Mouse (Mus musculus): ENCODE data around the gene Urad. TPM values are rescaled to one million over a fixed set of nuclear protein-coding genes. Genes with fewer than 3 reads are reported as not detected.

Gene Urad
- polyA plus RNA-seq, 1 experiment from 2014 or later, result not detected

DNA sequence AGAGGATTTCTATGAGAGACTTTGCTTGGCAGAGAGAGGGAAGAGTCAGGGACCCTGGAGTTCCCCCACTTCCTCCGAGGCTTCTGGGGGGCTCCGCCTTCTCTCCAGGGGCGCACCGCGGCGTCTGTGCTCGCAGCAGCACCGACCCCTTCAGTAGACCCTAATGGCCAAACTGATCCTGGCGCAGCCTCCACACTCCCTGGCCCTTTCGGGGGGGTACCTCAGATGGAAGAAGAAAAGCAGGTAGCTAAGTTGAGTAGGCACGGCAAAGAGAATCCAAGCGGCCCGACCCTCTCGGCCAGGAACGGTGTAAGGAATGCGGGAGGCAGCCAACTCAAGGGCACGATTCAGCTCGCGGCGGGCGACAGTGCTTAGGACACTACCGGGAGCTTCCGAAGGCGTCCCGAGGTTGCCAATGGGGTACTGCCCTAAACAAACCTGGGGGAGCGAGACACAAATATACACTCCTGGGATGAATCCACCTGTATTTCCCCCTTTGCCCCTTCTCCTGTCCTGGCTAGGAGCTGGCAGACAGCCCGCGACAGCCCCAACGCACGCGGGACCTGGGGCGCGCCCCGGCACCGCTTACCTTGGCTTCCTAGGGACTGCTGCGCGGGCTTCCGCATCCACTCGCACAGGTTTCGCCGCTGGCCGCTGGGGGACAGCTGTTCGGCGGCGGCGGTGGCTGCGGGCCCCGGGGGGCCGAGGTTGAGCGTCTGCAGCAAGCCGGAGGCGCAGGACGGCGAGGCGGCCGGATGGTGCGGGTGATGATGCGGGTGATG, 16.2 kb downstream of the Urad start:
- WGBS, result under 1% methylated on average over 58 of the region's 58 CpGs
- H3K27ac ChIP-seq (replicated peaks; ENCODE audit: low read depth, low read length), result no peak overlapping the region
- no peak for ATAC-seq (ENCODE audit: low FRiP score, low TSS enrichment)
- H3K9ac ChIP-seq (replicated peaks; ENCODE audit: low read length), result no peak overlapping the region
- no peak for DNase-seq
- H3K27me3 ChIP-seq (ENCODE audit: control insufficient read depth, insufficient read depth, low read length), result peaks cover 99% of the 10 kb centered on the region
- no peaks in the 10 kb centered on the region for H3K9me3 ChIP-seq (ENCODE audit: control insufficient read depth, low read length)
- no peak overlapping the region for H3K4me3 ChIP-seq (replicated peaks; ENCODE audit: low read depth, low read length)
- no peaks in the 10 kb centered on the region for H3K36me3 ChIP-seq (ENCODE audit: control insufficient read depth, insufficient read depth, low read length)
- no peak overlapping the region for H3K4me2 ChIP-seq (ENCODE audit: low read length)
- 0 out of 2 replicates have a peak, but pooled peaks cover 2% of the 10 kb centered on the region for H3K4me1 ChIP-seq (ENCODE audit: control insufficient read depth, insufficient read depth, low read length)

GRCm38 (mm10) chr5:147305166-147305565, 17.1 kb downstream of the Urad start:
- no peaks in the 10 kb centered on the region for H3K36me3 ChIP-seq (ENCODE audit: control insufficient read depth, insufficient read depth, low read length)

DNA sequence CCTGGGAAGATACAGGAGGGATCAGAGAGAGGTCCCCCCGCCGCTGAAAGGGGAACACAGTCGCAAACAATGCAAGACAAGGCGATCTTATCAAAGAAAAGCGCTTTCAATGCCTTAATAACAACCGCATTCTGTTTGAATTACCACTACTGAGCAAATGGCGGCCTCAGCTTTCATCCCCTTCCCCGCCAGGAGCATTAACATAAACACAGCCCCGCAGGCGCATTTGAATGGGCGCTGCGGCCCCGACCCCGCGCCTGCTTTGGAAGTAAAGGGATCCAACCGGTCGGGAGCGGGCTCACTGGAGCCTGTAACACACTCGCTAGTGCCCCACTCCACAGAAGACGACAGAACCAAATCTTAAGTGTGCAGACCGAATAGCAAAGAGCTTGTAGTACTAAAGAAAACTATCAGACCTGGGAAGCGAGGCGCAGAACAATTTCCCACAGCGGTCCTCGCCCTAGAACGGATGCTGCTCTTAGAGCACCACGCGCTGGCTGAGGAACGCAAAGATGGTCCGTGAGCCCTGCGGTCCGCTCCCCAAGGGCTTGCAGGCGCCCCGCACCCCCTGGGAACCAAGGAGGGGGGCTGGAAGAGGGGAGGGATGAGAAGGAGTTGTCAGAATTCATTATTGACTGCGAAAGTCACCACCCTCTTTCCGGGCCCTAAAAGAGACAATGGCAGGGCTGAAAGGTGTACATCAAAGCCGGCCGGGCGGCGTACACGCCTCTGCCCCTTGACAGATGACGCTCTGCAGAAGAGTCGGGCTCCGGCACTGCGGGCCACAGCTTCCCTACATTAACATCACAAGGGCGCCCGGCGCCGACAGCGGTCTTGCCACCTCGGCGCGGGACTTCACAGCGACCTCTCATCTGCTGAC, 17.7 kb downstream of the Urad start:
- DNase-seq (no peak), ATAC-seq (ENCODE audit: low FRiP score, low TSS enrichment) (no peak)
- no peak overlapping the region for H3K4me3 ChIP-seq (replicated peaks; ENCODE audit: low read depth, low read length)
- H3K9ac ChIP-seq (replicated peaks; ENCODE audit: low read length), result no peak overlapping the region
- H3K4me1 ChIP-seq (ENCODE audit: control insufficient read depth, insufficient read depth, low read length), result 0 out of 2 replicates have a peak, but pooled peaks cover 2% of the 10 kb centered on the region
- H3K36me3 ChIP-seq (ENCODE audit: control insufficient read depth, insufficient read depth, low read length), result no peaks in the 10 kb centered on the region
- peaks cover 99% of the 10 kb centered on the region for H3K27me3 ChIP-seq (ENCODE audit: control insufficient read depth, insufficient read depth, low read length)
- no peaks in the 10 kb centered on the region for H3K9me3 ChIP-seq (ENCODE audit: control insufficient read depth, low read length)
- H3K4me2 ChIP-seq (ENCODE audit: low read length), result no peak overlapping the region
- under 1% methylated on average over 53 of the region's 54 CpGs for WGBS
- no peak overlapping the region for H3K27ac ChIP-seq (replicated peaks; ENCODE audit: low read depth, low read length)

More at GRCm38 (mm10) chr5:147305166-147305565, 17.1 kb downstream of the Urad start:
- H3K9me3 ChIP-seq (ENCODE audit: control insufficient read depth, low read length), result no peaks in the 10 kb centered on the region
- 0 out of 2 replicates have a peak, but pooled peaks cover 2% of the 10 kb centered on the region for H3K4me1 ChIP-seq (ENCODE audit: control insufficient read depth, insufficient read depth, low read length)
- no peak overlapping the region for H3K27ac ChIP-seq (replicated peaks; ENCODE audit: low read depth, low read length)
- ATAC-seq (ENCODE audit: low FRiP score, low TSS enrichment) (no peak), DNase-seq (no peak)
- no peak overlapping the region for H3K4me3 ChIP-seq (replicated peaks; ENCODE audit: low read depth, low read length)
- H3K4me2 ChIP-seq (ENCODE audit: low read length), result no peak overlapping the region
- under 1% methylated on average over 16 of the region's 16 CpGs for WGBS
- peaks cover 99% of the 10 kb centered on the region for H3K27me3 ChIP-seq (ENCODE audit: control insufficient read depth, insufficient read depth, low read length)
- H3K9ac ChIP-seq (replicated peaks; ENCODE audit: low read length), result no peak overlapping the region

GRCm38 (mm10) chr5:147302746-147303400, 19.4 kb downstream of the Urad start:
- no peaks in the 10 kb centered on the region for H3K36me3 ChIP-seq (ENCODE audit: control insufficient read depth, insufficient read depth, low read length)
- 5% methylated on average over 13 of the region's 13 CpGs for WGBS
- H3K4me3 ChIP-seq (replicated peaks; ENCODE audit: low read depth, low read length), result no peak overlapping the region
- DNase-seq, result no peak
- H3K9ac ChIP-seq (replicated peaks; ENCODE audit: low read length), result no peak overlapping the region
- 0 out of 2 replicates have a peak, but pooled peaks cover 2% of the 10 kb centered on the region for H3K4me1 ChIP-seq (ENCODE audit: control insufficient read depth, insufficient read depth, low read length)
- H3K27ac ChIP-seq (replicated peaks; ENCODE audit: low read depth, low read length), result no peak overlapping the region
- ATAC-seq (ENCODE audit: low FRiP score, low TSS enrichment), result no peak
- H3K27me3 ChIP-seq (ENCODE audit: control insufficient read depth, insufficient read depth, low read length), result peaks cover 99% of the 10 kb centered on the region
- no peaks in the 10 kb centered on the region for H3K9me3 ChIP-seq (ENCODE audit: control insufficient read depth, low read length)
- H3K4me2 ChIP-seq (ENCODE audit: low read length), result no peak overlapping the region

DNA sequence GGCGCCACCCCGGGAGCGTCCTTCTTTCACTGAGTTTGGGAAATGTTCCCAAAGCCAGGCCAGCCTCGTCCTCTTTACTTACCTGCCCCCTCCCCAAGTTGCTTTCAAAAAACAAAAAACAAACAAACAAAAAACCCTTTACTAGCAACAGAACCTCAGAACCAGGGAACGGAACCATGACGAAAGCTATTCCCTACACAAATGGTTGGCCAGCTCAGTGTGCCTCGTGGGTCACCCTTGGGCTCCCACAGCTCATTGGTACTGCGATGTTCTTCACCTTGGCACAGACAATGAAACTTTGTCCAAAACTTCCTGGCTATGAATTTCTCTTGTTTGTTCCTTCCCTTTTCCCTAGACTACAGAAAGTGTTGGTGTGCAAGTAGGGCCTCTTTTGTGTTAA, 20.1 kb downstream of the Urad start:
- ATAC-seq (ENCODE audit: low FRiP score, low TSS enrichment), result no peak

DNA sequence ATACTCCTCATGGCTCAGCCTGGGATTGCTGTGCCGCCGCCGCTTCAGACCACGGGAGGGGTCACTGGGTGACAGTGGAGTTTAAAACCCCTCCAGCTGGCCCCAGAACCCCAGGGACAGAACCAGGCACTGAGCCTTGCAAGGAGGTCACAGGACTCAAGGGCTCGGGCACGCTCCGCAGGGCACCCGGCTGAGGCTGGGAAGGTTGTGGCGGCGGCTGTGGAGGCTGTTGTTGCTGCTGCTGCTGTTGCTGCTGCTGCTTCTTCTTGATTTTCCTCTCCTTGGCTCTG, 20.5 kb downstream of the Urad start:
- no peak overlapping the region for H3K4me3 ChIP-seq (replicated peaks; ENCODE audit: low read depth, low read length)
- H3K27me3 ChIP-seq (ENCODE audit: control insufficient read depth, insufficient read depth, low read length), result peaks cover 99% of the 10 kb centered on the region
- 0% methylated on average over 10 of the region's 10 CpGs for WGBS
- H3K36me3 ChIP-seq (ENCODE audit: control insufficient read depth, insufficient read depth, low read length), result no peaks in the 10 kb centered on the region
- H3K4me1 ChIP-seq (ENCODE audit: control insufficient read depth, insufficient read depth, low read length), result 0 out of 2 replicates have a peak, but pooled peaks cover 2% of the 10 kb centered on the region
- no peak overlapping the region for H3K4me2 ChIP-seq (ENCODE audit: low read length)
- no peak overlapping the region for H3K9ac ChIP-seq (replicated peaks; ENCODE audit: low read length)
- no peak overlapping the region for H3K27ac ChIP-seq (replicated peaks; ENCODE audit: low read depth, low read length)
- no peak for ATAC-seq (ENCODE audit: low FRiP score, low TSS enrichment)
- H3K9me3 ChIP-seq (ENCODE audit: control insufficient read depth, low read length), result no peaks in the 10 kb centered on the region
- DNase-seq, result no peak

More for the DNA sequence above, 20.1 kb downstream of the Urad start:
- Histone ChIP-seq H3K4me2 (ENCODE audit: low read length) (no peak overlapping the region), H3K27me3 (ENCODE audit: control insufficient read depth, insufficient read depth, low read length) (peaks cover 99% of the 10 kb centered on the region), H3K4me1 (ENCODE audit: control insufficient read depth, insufficient read depth, low read length) (0 out of 2 replicates have a peak, but pooled peaks cover 2% of the 10 kb centered on the region), H3K27ac (replicated peaks; ENCODE audit: low read depth, low read length) (no peak overlapping the region), H3K36me3 (ENCODE audit: control insufficient read depth, insufficient read depth, low read length) (no peaks in the 10 kb centered on the region), H3K9me3 (ENCODE audit: control insufficient read depth, low read length) (no peaks in the 10 kb centered on the region), H3K9ac (replicated peaks; ENCODE audit: low read length) (no peak overlapping the region), H3K4me3 (replicated peaks; ENCODE audit: low read depth, low read length) (no peak overlapping the region)
- 3% methylated on average over 8 of the region's 8 CpGs for WGBS
- DNase-seq, result no peak

DNA sequence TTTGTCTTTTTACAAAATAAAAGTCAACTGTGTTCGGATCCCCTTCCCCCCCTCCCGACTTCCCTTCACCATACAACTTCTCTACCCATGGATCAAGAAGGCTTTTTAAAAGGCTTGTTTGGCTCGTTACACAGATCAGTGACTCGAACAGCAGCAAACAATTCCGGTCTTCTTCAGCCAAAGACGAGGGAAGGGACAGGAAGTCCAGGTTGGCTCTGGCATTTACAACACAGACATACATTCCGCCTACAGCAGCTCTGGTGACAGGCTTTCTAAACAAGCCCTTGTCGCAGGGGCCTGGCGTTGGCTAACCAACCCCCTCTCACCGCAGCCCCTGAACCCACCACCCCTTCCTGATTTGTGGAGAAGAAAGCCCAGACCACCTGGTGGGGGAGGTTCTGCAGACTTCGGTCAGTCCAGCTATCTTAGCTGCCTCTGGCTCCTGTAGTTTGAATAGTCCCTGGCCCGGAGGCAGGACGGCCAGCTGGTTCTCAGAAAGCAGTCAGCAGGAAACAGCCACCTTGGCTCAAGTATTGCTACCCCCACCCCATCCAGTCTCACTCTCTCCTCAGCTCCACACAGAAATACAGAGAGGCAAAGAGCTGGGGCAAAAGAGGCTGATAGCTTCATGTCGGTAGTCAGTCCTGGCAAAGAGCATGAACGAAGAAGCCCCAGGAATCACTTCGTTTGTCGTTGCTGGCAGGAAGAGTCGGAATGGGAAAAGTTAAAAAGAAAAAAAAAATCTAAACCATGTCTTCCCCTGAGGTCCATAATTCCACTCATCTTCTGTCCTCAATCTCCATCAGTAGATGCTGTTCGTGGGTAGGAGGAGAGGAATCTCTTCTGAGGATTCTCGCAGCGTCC, 21.1 kb downstream of the Urad start:
- Histone ChIP-seq H3K9ac (replicated peaks; ENCODE audit: low read length) (no peak overlapping the region), H3K36me3 (ENCODE audit: control insufficient read depth, insufficient read depth, low read length) (no peaks in the 10 kb centered on the region), H3K9me3 (ENCODE audit: control insufficient read depth, low read length) (no peaks in the 10 kb centered on the region), H3K4me1 (ENCODE audit: control insufficient read depth, insufficient read depth, low read length) (0 out of 2 replicates have a peak, but pooled peaks cover 2% of the 10 kb centered on the region), H3K4me3 (replicated peaks; ENCODE audit: low read depth, low read length) (no peak overlapping the region), H3K4me2 (ENCODE audit: low read length) (no peak overlapping the region), H3K27ac (replicated peaks; ENCODE audit: low read depth, low read length) (no peak overlapping the region), H3K27me3 (ENCODE audit: control insufficient read depth, insufficient read depth, low read length) (peaks cover 97% of the 10 kb centered on the region)
- under 1% methylated on average over 21 of the region's 21 CpGs for WGBS
- DNase-seq (no peak), ATAC-seq (ENCODE audit: low FRiP score, low TSS enrichment) (no peak)

DNA sequence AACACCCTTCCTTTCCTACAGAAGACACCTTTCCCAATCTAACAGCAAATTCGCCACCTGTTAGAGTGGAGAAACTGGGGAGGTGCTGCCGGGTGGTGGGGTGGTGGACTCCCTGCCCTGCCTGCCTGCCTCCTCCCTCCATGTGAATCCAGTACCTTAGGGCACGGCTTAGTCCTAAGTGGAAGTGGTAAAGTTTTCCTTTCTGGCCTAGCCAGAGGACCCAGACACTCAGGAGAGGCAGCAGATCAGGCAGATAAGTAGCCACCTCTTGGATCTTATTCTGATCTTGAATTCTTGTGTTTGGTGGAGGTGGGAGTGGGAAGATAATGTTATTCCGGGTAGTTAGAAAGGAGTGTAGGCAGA, 22.3 kb downstream of the Urad start:
- Histone ChIP-seq H3K36me3 (ENCODE audit: control insufficient read depth, insufficient read depth, low read length) (no peaks in the 10 kb centered on the region), H3K27me3 (ENCODE audit: control insufficient read depth, insufficient read depth, low read length) (peaks cover 94% of the 10 kb centered on the region), H3K9me3 (ENCODE audit: control insufficient read depth, low read length) (no peaks in the 10 kb centered on the region), H3K9ac (replicated peaks; ENCODE audit: low read length) (no peak overlapping the region), H3K4me3 (replicated peaks; ENCODE audit: low read depth, low read length) (no peak overlapping the region), H3K4me1 (ENCODE audit: control insufficient read depth, insufficient read depth, low read length) (0 out of 2 replicates have a peak, but pooled peaks cover 1% of the 10 kb centered on the region), H3K4me2 (ENCODE audit: low read length) (no peak overlapping the region), H3K27ac (replicated peaks; ENCODE audit: low read depth, low read length) (no peak overlapping the region)
- WGBS, result 6% methylated on average over 4 of the region's 4 CpGs
- DNase-seq (no peak), ATAC-seq (ENCODE audit: low FRiP score, low TSS enrichment) (no peak)

Data from midbrain, embryonic 14.5 days (tissue).